Mouse (Mus musculus) liver, embryonic 14.5 days (tissue): ENCODE measurements at regions not wholly inside any gene's neighbourhood (a gene's known extent, or its start where the extent isn't known, plus 50 kb on each side); places are given as distances from the start of the nearest gene placed in this dataset.

Experiments
- ATAC-seq: fragments of 200-750 bp; cut with Nextera tagmentation; 2 replicates; pipeline ENCODE4 v1.8.0; 2017; ENCODE audit warnings: moderate number of reproducible peaks, mild to moderate bottlenecking, moderate library complexity; ENCODE audit not compliant: insufficient read depth
- DNase-seq, 3 experiments: peaks; one replicate each; pipeline ENCODE4 v3.0.0-alpha.2; 2012 to 2013; ENCODE audit warnings: low read depth in 3 of 3, low spot score in 3 of 3
- H3K27ac ChIP-seq: fragments of 300-500 bp; sonication (generic); 2 replicates; pipeline ENCODE4 v1.5.1; 2014; ENCODE audit warnings: moderate library complexity, mild to moderate bottlenecking, control low read depth, inconsistent platforms
- H3K27me3 ChIP-seq: fragments of 300-500 bp; sonication (generic); 2 replicates; pipeline ENCODE4 v1.6.1; 2014; ENCODE audit warnings: mild to moderate bottlenecking, low read length, moderate library complexity; ENCODE audit not compliant: control insufficient read depth, insufficient read depth
- H3K36me3 ChIP-seq: fragments of 300-500 bp; sonication (generic); replicated peaks from 2 replicates; pipeline ENCODE4 v1.6.1; 2014; ENCODE audit warnings: low read depth; ENCODE audit not compliant: control insufficient read depth, insufficient read depth
- H3K4me1 ChIP-seq, 2 experiments: fragments of 200-500 bp in 1 of 2; fragments of 300-500 bp in 1 of 2; sonication (generic) in 1 of 2; replicated peaks; 2 replicates each; pipeline ENCODE4 v1.6.1; 2012 to 2014; ENCODE audit warnings: antibody characterized with exemption in 1 of 2, inconsistent platforms in 1 of 2, low read length in 1 of 2; ENCODE audit not compliant: control insufficient read depth in 2 of 2, insufficient read depth in 2 of 2
- H3K4me2 ChIP-seq: fragments of 300-500 bp; sonication (generic); 2 replicates; pipeline ENCODE4 v1.6.1; 2014; ENCODE audit warnings: low read depth, mild to moderate bottlenecking, control low read depth, moderate library complexity
- H3K4me3 ChIP-seq, 2 experiments: fragments of 200-500 bp in 1 of 2; fragments of 300-500 bp in 1 of 2; sonication (generic) in 1 of 2; 2 replicates each; pipeline ENCODE4 v1.5.1; 2012 to 2014; ENCODE audit warnings: low read depth in 2 of 2, low read length in 2 of 2, mild to moderate bottlenecking in 2 of 2, control low read depth in 1 of 2, inconsistent platforms in 1 of 2, moderate library complexity in 1 of 2; ENCODE audit not compliant: insufficient read depth in 1 of 2
- H3K9ac ChIP-seq: fragments of 300-500 bp; sonication (generic); replicated peaks from 2 replicates; pipeline ENCODE4 v1.6.1; 2014; ENCODE audit warnings: mild to moderate bottlenecking, control low read depth, moderate library complexity
- H3K9me3 ChIP-seq: fragments of 300-500 bp; sonication (generic); 2 replicates; pipeline ENCODE4 v1.6.1; 2016; ENCODE audit warnings: low read length, mixed read lengths; ENCODE audit not compliant: control insufficient read depth
- CTCF ChIP-seq: IDR thresholded peaks from 2 replicates; pipeline ENCODE4 v1.5.1; 2016; ENCODE audit warnings: antibody characterized with exemption, low read depth, control low read depth
- EP300 ChIP-seq: IDR thresholded peaks from 2 replicates; pipeline ENCODE4 v1.6.1; 2016; ENCODE audit warnings: antibody characterized with exemption, low read depth
- WGBS: fragments of 180-500 bp; shearing (Covaris S2); extraction: QIAGEN DNeasy Blood & Tissue Kit; methylation state at CpG from one replicate; pipeline ENCODE4 v1.1.7; 2014; ENCODE audit not compliant: insufficient replicate concordance; 5-methylcytosine and 5-hydroxymethylcytosine counted together

- no peak for TF ChIP-seq EP300
- no peak for TF ChIP-seq CTCF
- Histone ChIP-seq H3K4me3 (no peak overlapping the region), H3K36me3 (no peaks in the 10 kb centered on the region)
Measured at GRCm38 (mm10) chr1:42096026-42096425, 599.5 kb upstream of the Pou3f3 start.

DNA sequence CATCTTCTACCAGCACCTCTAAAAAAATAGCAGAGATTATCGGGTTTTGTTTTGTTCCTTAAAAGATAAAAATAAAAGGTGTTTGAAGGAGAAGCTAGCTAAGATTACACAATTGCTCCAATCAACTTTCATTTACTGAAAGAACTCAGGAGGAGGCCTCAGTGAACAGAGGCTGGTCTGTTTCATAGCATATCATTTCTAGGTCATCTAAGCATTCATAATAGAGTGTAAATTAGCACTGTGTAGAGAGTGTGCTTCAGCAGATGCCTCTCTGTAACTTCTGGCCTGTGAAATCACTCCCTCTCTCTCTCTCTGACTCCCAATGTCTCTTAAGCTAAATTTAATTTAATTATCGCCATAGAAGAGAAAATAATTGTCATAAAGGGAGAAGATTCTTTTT is 597.0 kb upstream of the Pou3f3 start:
- Histone ChIP-seq H3K4me2 (no peak overlapping the region), H3K4me1 (no peaks in the 10 kb centered on the region), H3K36me3 (no peaks in the 10 kb centered on the region), H3K9ac (no peak overlapping the region), H3K4me3 (no peak overlapping the region), H3K9me3 (no peaks in the 10 kb centered on the region), H3K27ac (no peak overlapping the region), H3K27me3 (no peaks in the 10 kb centered on the region)
- DNase-seq (no peak), ATAC-seq (no peak)
- TF ChIP-seq EP300 (no peak), CTCF (no peak)
- WGBS = 63% methylated on average over 2 of the region's 2 CpGs

More at GRCm38 (mm10) chr1:42096026-42096425, 599.5 kb upstream of the Pou3f3 start:
- no peak overlapping the region for H3K27ac ChIP-seq
- H3K9me3 ChIP-seq = no peaks in the 10 kb centered on the region
- ATAC-seq (no peak), DNase-seq (no peak)
- H3K4me2 ChIP-seq = no peak overlapping the region
- no peaks in the 10 kb centered on the region for H3K4me1 ChIP-seq
- H3K9ac ChIP-seq = no peak overlapping the region
- WGBS = 50% methylated on average over 2 of the region's 2 CpGs
- no peaks in the 10 kb centered on the region for H3K27me3 ChIP-seq

DNA sequence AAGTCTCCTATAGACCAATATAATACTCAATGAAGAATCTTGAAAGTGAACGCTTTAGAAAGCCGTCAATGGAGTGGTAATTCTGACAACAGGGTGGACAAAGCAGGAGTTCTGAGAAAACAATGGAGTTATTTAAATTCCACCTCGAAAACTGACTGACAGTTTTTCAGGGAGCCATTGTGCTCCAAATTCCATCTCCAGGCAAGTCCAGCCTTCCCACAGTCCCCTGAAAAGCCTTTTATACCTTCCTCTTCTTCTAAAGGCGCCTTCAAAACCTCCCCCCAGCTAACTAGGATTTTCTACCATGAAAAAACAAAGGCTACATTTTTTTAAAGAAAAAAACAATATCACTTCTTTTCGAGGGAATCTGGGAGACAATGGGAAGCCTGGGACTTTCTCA is 588.0 kb upstream of the Pou3f3 start:
- H3K9ac ChIP-seq = no peak overlapping the region
- H3K27me3 ChIP-seq = no peaks in the 10 kb centered on the region
- no peaks in the 10 kb centered on the region for H3K4me1 ChIP-seq
- no peak for TF ChIP-seq EP300
- TF ChIP-seq CTCF = no peak
- DNase-seq (no peak), ATAC-seq (no peak)
- 47% methylated on average over 5 of the region's 5 CpGs for WGBS
- no peak overlapping the region for H3K4me3 ChIP-seq
- H3K9me3 ChIP-seq = no peaks in the 10 kb centered on the region
- H3K27ac ChIP-seq = no peak overlapping the region
- no peaks in the 10 kb centered on the region for H3K36me3 ChIP-seq
- no peak overlapping the region for H3K4me2 ChIP-seq

DNA sequence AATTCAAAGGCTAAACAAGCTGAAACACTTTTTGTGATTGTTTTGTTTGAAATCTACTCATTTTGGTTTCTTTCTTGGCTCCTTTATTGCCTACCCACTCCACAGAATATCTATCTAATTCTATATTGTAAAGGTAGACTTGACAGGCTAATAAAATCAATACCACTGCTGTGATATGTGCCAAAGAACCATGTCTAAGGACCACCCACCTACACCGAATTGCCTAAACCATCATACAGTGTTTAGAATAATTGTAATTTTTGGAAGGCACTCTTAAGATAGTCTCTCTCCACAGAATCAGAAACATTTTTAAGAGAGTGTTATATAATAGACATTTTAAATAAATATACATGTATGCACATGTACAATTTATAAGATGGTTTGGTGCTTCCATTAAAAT is 587.6 kb upstream of the Pou3f3 start:
- Histone ChIP-seq H3K9me3 (no peaks in the 10 kb centered on the region), H3K9ac (no peak overlapping the region), H3K36me3 (no peaks in the 10 kb centered on the region), H3K27ac (no peak overlapping the region), H3K4me1 (no peaks in the 10 kb centered on the region), H3K27me3 (no peaks in the 10 kb centered on the region), H3K4me2 (no peak overlapping the region), H3K4me3 (no peak overlapping the region)
- TF ChIP-seq EP300 = no peak
- TF ChIP-seq CTCF = no peak
- ATAC-seq (no peak), DNase-seq (no peak)
- 71% methylated on average over 1 of the region's 1 CpGs for WGBS

- H3K36me3 ChIP-seq = no peaks in the 10 kb centered on the region
- 77% methylated on average over 13 of the region's 13 CpGs for WGBS
- H3K9ac ChIP-seq = no peak overlapping the region
- H3K4me1 ChIP-seq = no peaks in the 10 kb centered on the region
- no peak for ATAC-seq
- no peaks in the 10 kb centered on the region for H3K9me3 ChIP-seq
- no peak overlapping the region for H3K4me3 ChIP-seq
- H3K27ac ChIP-seq = no peak overlapping the region
- no peak overlapping the region for H3K4me2 ChIP-seq
- TF ChIP-seq CTCF = no peak
- no peak for TF ChIP-seq EP300
- no peaks in the 10 kb centered on the region for H3K27me3 ChIP-seq
- no peak for DNase-seq
Measured at GRCm38 (mm10) chr1:42152175-42152790, 543.3 kb upstream of the Pou3f3 start.
